Mouse (Mus musculus) CH12.LX (cell line): ENCODE measurements around the gene Cbl. TPM values are rescaled to one million over a fixed set of nuclear protein-coding genes. Genes with fewer than 3 reads are reported as not detected.

Source experiments
- DNase-seq: peaks from one replicate; pipeline ENCODE4 v3.0.0-alpha.2; 2013; ENCODE audit errors: extremely low read depth
- H3K27ac ChIP-seq: 2 replicates; pipeline ENCODE4 v1.5.1; 2012; ENCODE audit warnings: low read depth, mild to moderate bottlenecking, control low read depth, moderate library complexity; ENCODE audit not compliant: insufficient read depth
- H3K27me3 ChIP-seq: replicated peaks from 2 replicates; pipeline ENCODE3; 2012; ENCODE audit warnings: inconsistent platforms
- H3K36me3 ChIP-seq, 2 experiments: replicated peaks in 1 of 2; 2 replicates each; pipeline versions ENCODE3 to v1.6.1; 2012; ENCODE audit warnings: inconsistent platforms in 1 of 2, low read length in 1 of 2, mild to moderate bottlenecking in 1 of 2, mixed read lengths in 1 of 2, moderate library complexity in 1 of 2; ENCODE audit not compliant: control insufficient read depth in 1 of 2, insufficient read depth in 1 of 2
- H3K4me1 ChIP-seq, 2 experiments: 2 replicates each; pipeline ENCODE4 v1.6.1; 2012; ENCODE audit warnings: inconsistent platforms in 1 of 2, moderate library complexity in 1 of 2; ENCODE audit not compliant: insufficient read depth in 2 of 2, control insufficient read depth in 1 of 2
- H3K4me2 ChIP-seq: 2 replicates; pipeline ENCODE4 v1.6.1; 2012; ENCODE audit warnings: low read depth, mild to moderate bottlenecking, control low read depth; ENCODE audit not compliant: poor library complexity, insufficient read depth, severe bottlenecking
- H3K4me3 ChIP-seq, 3 experiments: fragments of 150-350 bp in 1 of 3; sonication (generic) in 1 of 3; replicated peaks in 1 of 3; 2 replicates each; pipeline versions ENCODE3 to v1.5.1; 2011 to 2012; ENCODE audit warnings: low read depth in 2 of 3, low read length in 2 of 3, mild to moderate bottlenecking in 2 of 3, moderate library complexity in 2 of 3, control low read depth in 1 of 3, improper control_type of control experiment in 1 of 3, inconsistent platforms in 1 of 3, mixed read lengths in 1 of 3; ENCODE audit not compliant: poor library complexity in 1 of 3
- H3K79me2 ChIP-seq: replicated peaks from 2 replicates; pipeline ENCODE4 v1.6.1; 2012; ENCODE audit warnings: mild to moderate bottlenecking, moderate library complexity; ENCODE audit not compliant: control insufficient read depth, poor library complexity, insufficient read depth, severe bottlenecking; ENCODE audit errors: extremely low read depth
- H3K9ac ChIP-seq: 2 replicates; pipeline ENCODE4 v1.6.1; 2012; ENCODE audit warnings: low read depth, mild to moderate bottlenecking, control low read depth, moderate library complexity; ENCODE audit not compliant: insufficient read depth
- H3K9me3 ChIP-seq: replicated peaks from 2 replicates; pipeline ENCODE3; 2012; ENCODE audit warnings: low read length, inconsistent platforms, mixed read lengths
- BHLHE40 ChIP-seq: IDR thresholded peaks from 2 replicates; pipeline ENCODE4 v1.6.1; 2011; ENCODE audit warnings: mild to moderate bottlenecking, low read depth, low read length, improper control_type of control experiment
- CHD1 ChIP-seq: IDR thresholded peaks from 2 replicates; pipeline ENCODE4 v1.6.1; 2012; ENCODE audit warnings: low read depth, low read length, improper control_type of control experiment, inconsistent platforms
- CTCF ChIP-seq, 2 experiments: IDR thresholded peaks in 1 of 2; conservative IDR thresholded peaks in 1 of 2; 2 replicates each; pipeline ENCODE4 v1.5.1; 2011 to 2012; ENCODE audit warnings: low read depth in 2 of 2, low read length in 2 of 2, improper control_type of control experiment in 1 of 2, inconsistent platforms in 1 of 2, mild to moderate bottlenecking in 1 of 2, moderate library complexity in 1 of 2
- ELF1 ChIP-seq: IDR thresholded peaks from 2 replicates; pipeline ENCODE4 v1.6.1; 2014; ENCODE audit warnings: low read depth, mild to moderate bottlenecking, inconsistent platforms, low read length, improper control_type of control experiment
- EP300 ChIP-seq: IDR thresholded peaks from 2 replicates; pipeline ENCODE4 v1.6.1; 2011; ENCODE audit warnings: low read length, improper control_type of control experiment
- ETS1 ChIP-seq: conservative IDR thresholded peaks from 2 replicates; pipeline ENCODE4 v1.6.1; 2012; ENCODE audit warnings: low read depth, mild to moderate bottlenecking, inconsistent platforms, low read length, improper control_type of control experiment, moderate library complexity
- GABPA ChIP-seq: IDR thresholded peaks from 2 replicates; pipeline ENCODE4 v1.6.1; 2012; ENCODE audit warnings: low read depth, low read length, improper control_type of control experiment, inconsistent platforms; ENCODE audit not compliant: insufficient replicate concordance
- HCFC1 ChIP-seq: IDR thresholded peaks from 2 replicates; pipeline ENCODE4 v1.6.1; 2012; ENCODE audit warnings: low read depth, mild to moderate bottlenecking, inconsistent platforms, low read length, improper control_type of control experiment
- IRF4 ChIP-seq: IDR thresholded peaks from 2 replicates; pipeline ENCODE4 v1.6.1; 2014; ENCODE audit warnings: low read depth, mild to moderate bottlenecking, inconsistent platforms, low read length, improper control_type of control experiment
- JUN ChIP-seq: IDR thresholded peaks from 2 replicates; pipeline ENCODE4 v1.6.1; 2011; ENCODE audit warnings: low read depth, mild to moderate bottlenecking, low read length, improper control_type of control experiment, moderate library complexity; ENCODE audit not compliant: insufficient read depth
- JUND ChIP-seq: conservative IDR thresholded peaks from 2 replicates; pipeline ENCODE4 v1.6.1; 2011; ENCODE audit warnings: low read depth, low read length, improper control_type of control experiment
- KAT2A ChIP-seq: IDR thresholded peaks from 2 replicates; pipeline ENCODE4 v1.6.1; 2012; ENCODE audit warnings: low read length, improper control_type of control experiment, inconsistent platforms; ENCODE audit not compliant: insufficient replicate concordance
- MAFK ChIP-seq: IDR thresholded peaks from 2 replicates; pipeline ENCODE4 v1.6.1; 2011; ENCODE audit warnings: low read length, improper control_type of control experiment; ENCODE audit not compliant: insufficient replicate concordance
- MAX ChIP-seq: IDR thresholded peaks from 2 replicates; pipeline ENCODE4 v1.6.1; 2011; ENCODE audit warnings: low read length, improper control_type of control experiment
- MAZ ChIP-seq: IDR thresholded peaks from 2 replicates; pipeline ENCODE4 v1.6.1; 2012; ENCODE audit warnings: low read depth, mild to moderate bottlenecking, inconsistent platforms, low read length, improper control_type of control experiment, moderate library complexity
- MEF2A ChIP-seq: IDR thresholded peaks from 2 replicates; pipeline ENCODE4 v1.6.1; 2014; ENCODE audit warnings: low read depth, mild to moderate bottlenecking, inconsistent platforms, low read length, improper control_type of control experiment, borderline replicate concordance
- MXI1 ChIP-seq: IDR thresholded peaks from 2 replicates; pipeline ENCODE4 v1.6.1; 2011; ENCODE audit warnings: mild to moderate bottlenecking, low read depth, low read length, improper control_type of control experiment
- MYC ChIP-seq: IDR thresholded peaks from 2 replicates; pipeline ENCODE4 v1.6.1; 2011; ENCODE audit warnings: low read depth, mild to moderate bottlenecking, improper control_type of control experiment, low read length
- NELFE ChIP-seq: IDR thresholded peaks from 2 replicates; pipeline ENCODE4 v1.6.1; 2011; ENCODE audit warnings: low read depth, low read length, improper control_type of control experiment
- NRF1 ChIP-seq: IDR thresholded peaks from 2 replicates; pipeline ENCODE4 v1.6.1; 2014; ENCODE audit warnings: low read depth, mild to moderate bottlenecking, inconsistent platforms, low read length, improper control_type of control experiment, moderate library complexity
- POLR2AphosphoS2 ChIP-seq: IDR thresholded peaks from 2 replicates; pipeline ENCODE4 v1.6.1; 2011; ENCODE audit warnings: low read depth, low read length, improper control_type of control experiment
- RAD21 ChIP-seq: IDR thresholded peaks from 2 replicates; pipeline ENCODE4 v1.6.1; 2011; ENCODE audit warnings: low read depth, mild to moderate bottlenecking, low read length, improper control_type of control experiment, moderate library complexity
- RCOR1 ChIP-seq: conservative IDR thresholded peaks from 2 replicates; pipeline ENCODE4 v1.6.1; 2012; ENCODE audit warnings: low read depth, mild to moderate bottlenecking, inconsistent platforms, low read length, improper control_type of control experiment
- SIN3A ChIP-seq: IDR thresholded peaks from 2 replicates; pipeline ENCODE4 v1.6.1; 2012; ENCODE audit warnings: low read length, improper control_type of control experiment, inconsistent platforms
- SMC3 ChIP-seq: IDR thresholded peaks from 2 replicates; pipeline ENCODE4 v1.6.1; 2011; ENCODE audit warnings: low read depth, low read length, improper control_type of control experiment
- TBP ChIP-seq: conservative IDR thresholded peaks from 2 replicates; pipeline ENCODE4 v1.6.1; 2011; ENCODE audit warnings: low read depth, low read length, improper control_type of control experiment
- TCF12 ChIP-seq: IDR thresholded peaks from 2 replicates; pipeline ENCODE4 v1.6.1; 2014; ENCODE audit warnings: low read depth, mild to moderate bottlenecking, inconsistent platforms, low read length, improper control_type of control experiment
- USF2 ChIP-seq: conservative IDR thresholded peaks from 2 replicates; pipeline ENCODE4 v1.6.1; 2011; ENCODE audit warnings: low read depth, low read length, improper control_type of control experiment
- ZC3H11A ChIP-seq: IDR thresholded peaks from 2 replicates; pipeline ENCODE4 v1.6.1; 2012; ENCODE audit warnings: low read depth, mild to moderate bottlenecking, inconsistent platforms, low read length, improper control_type of control experiment
- ZNF384 ChIP-seq: IDR thresholded peaks from 2 replicates; pipeline ENCODE4 v1.6.1; 2012; ENCODE audit warnings: low read depth, low read length, improper control_type of control experiment, inconsistent platforms
- dilution Hi-C: fragments of 300-500 bp; cut with MboI; formaldehyde crosslinking; loops from 2 replicates; pipeline ENCODE4 v1.14.3; 2020; ENCODE audit warnings: low sequenced_read_pairs; ENCODE audit not compliant: extremely low pct_unique_long_range_greater_than_20kb, extremely low pct_ligation_motif_present
- in situ Hi-C: fragments of 300-500 bp; cut with MboI; formaldehyde crosslinking; loops from 3 replicates; pipeline ENCODE4 v1.14.3; 2019; ENCODE audit warnings: low sequenced_read_pairs, low pct_ligation_motif_present, low pct_unique_long_range_greater_than_20kb, mixed read lengths
- polyA plus RNA-seq: library from polyadenylated mRNA; unstranded; fragments of >175 nt; gene quantifications from 2 replicates; pipeline ENCODE4 v1.2.1, GENCODE M21; 2012; ENCODE audit warnings: low read depth; ENCODE audit not compliant: insufficient read length
- total RNA-seq, 2 experiments: library from RNA; depleted of rRNA; stranded (reverse); fragments of 300-350 nt in 1 of 2; fragments of >200 nt in 1 of 2; gene quantifications; 2 replicates each; pipeline ENCODE4 v1.2.3; 2012 to 2014

Cbl gene
- total and polyA plus RNA-seq, 3 experiments = 8.3 to 39.0 (median 11.9) TPM

DNA sequence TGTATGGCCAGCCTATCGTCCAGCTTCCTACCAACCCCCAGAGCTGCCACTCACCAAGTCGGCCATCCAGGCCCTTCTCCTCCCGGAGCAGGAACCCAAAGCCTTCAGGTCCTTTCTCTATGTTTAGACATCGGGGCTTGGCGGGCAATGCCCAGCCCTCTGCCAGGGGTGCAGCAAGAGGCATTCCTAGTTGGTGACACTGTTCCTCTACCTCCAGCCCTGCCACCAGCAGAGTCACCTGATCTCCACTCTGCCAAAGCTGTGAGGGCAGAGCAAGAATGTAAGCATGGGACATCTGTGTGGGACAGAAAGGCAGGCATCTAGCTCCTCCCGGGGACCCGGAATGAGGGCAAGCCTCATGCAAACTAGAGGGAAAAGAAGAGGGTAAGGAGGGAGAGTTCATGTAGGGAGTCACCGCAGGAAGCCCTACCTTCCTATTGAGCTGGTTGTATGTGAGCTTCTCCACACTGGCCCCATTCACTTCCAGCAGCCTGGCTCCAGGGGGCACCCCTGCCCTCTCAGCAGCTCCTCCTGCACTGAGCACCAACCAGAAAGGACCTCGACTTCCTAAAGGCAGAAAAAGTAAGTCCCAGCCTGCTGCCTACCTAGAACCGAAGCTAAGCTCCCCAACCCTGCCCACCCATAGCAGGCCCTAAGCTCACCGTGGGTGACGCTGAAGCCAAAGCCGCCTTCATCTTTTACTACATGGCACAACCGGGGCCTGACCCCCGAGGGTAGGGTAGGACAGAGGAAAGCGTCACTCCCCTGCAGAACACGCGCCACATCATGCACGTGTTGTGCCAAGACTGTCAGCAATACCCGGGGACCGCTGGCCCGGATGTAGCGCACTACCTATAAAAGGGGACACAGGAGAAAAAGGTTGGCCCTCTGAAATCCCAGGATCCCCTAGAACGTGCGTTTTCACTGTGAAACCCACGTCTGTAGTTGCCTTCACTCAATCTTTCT lies 15.6 kb upstream of the Cbl start:
- H3K9ac ChIP-seq = no peak overlapping the region
- H3K79me2 ChIP-seq = no peaks in the 10 kb centered on the region
- dilution Hi-C loops (no loop called here), in situ Hi-C loops (no loop called here)
- H3K9me3 ChIP-seq = no peaks in the 10 kb centered on the region
- no peak overlapping the region for H3K27ac ChIP-seq
- no peak overlapping the region for H3K4me2 ChIP-seq
- TF ChIP-seq IRF4 (no peak), ETS1 (no peak), JUN (no peak), SMC3 (peak; percentile 62), TBP (no peak), MXI1 (no peak), JUND (no peak), NRF1 (no peak), BHLHE40 (no peak), GABPA (no peak), CTCF (conservative IDR thresholded peaks at IDR 0.05 in 1 of 2, IDR thresholded peaks at IDR 0.05 in 1 of 2; ENCODE audit: low read depth in 2 of 2, low read length in 2 of 2) (peak in 1 of 2 experiments; percentile 68; a peak in 2 of 4 replicates), RAD21 (peak; percentile 64), ELF1 (no peak), CHD1 (no peak), MAZ (no peak), MYC (no peak), MAFK (no peak)
- H3K4me3 ChIP-seq = no peak overlapping the region
- DNase-seq = no peak
- H3K36me3 ChIP-seq = peaks cover 8 to 22% of the 10 kb centered on the region in 2 experiments
- peaks cover 0 to 6% of the 10 kb centered on the region in 2 experiments; a peak in 1 of 4 replicates for H3K4me1 ChIP-seq
- H3K27me3 ChIP-seq = no peaks in the 10 kb centered on the region

DNA sequence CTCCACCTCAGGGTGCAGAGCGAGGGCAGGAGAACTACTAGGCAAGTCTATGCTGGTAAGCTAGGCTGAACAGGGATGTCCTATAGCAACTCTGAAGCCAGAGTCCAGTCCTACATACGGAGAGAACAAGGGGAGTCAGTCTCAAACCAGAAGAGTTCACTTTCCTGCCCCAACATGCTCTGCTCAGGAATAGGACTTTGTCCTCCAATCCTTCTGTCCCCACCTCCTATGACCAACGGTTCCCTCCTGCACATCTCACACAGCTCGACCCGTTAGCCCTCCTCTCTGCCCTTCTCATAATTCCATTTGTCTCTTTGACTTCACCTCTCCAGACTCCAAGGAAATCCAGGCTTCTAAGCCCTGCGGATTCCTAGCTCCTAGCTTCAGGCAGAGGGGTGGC lies 14.1 kb upstream of the Cbl start:
- Histone ChIP-seq H3K27ac (no peak overlapping the region), H3K9me3 (no peaks in the 10 kb centered on the region), H3K79me2 (no peaks in the 10 kb centered on the region), H3K27me3 (no peaks in the 10 kb centered on the region), H3K4me3 (no peak overlapping the region), H3K9ac (no peak overlapping the region), H3K4me2 (no peak overlapping the region), H3K36me3 (peaks cover 6 to 10% of the 10 kb centered on the region in 2 experiments), H3K4me1 (peaks cover 0 to 6% of the 10 kb centered on the region in 2 experiments; a peak in 1 of 4 replicates)
- TF ChIP-seq RCOR1 (no peak), MAZ (no peak), ETS1 (no peak), MAX (no peak), HCFC1 (no peak), TCF12 (no peak), EP300 (no peak), MXI1 (no peak), TBP (no peak), POLR2AphosphoS2 (no peak), JUN (no peak), MEF2A (no peak), USF2 (no peak), ZC3H11A (no peak), SIN3A (no peak), ZNF384 (no peak), SMC3 (no peak), NELFE (no peak), KAT2A (no peak)
- dilution Hi-C loops (no loop called here), in situ Hi-C loops (no loop called here)
- no peak for DNase-seq
